Mouse (Mus musculus) embryonic facial prominence, embryonic 12.5 days (tissue): Measurements from ENCODE around the gene Med29. TPM values are rescaled to one million over a fixed set of nuclear protein-coding genes. Genes with fewer than 3 reads are reported as not detected.

Experiments used
- ATAC-seq: fragments of 200-750 bp; cut with Nextera tagmentation; 2 replicates; pipeline ENCODE4 v1.8.0; 2017; ENCODE audit not compliant: insufficient number of reproducible peaks, insufficient read depth, low FRiP score, low TSS enrichment
- H3K27ac ChIP-seq: fragments of 300-500 bp; sonication (generic); 2 replicates; pipeline ENCODE4 v1.5.1; 2016; ENCODE audit warnings: mild to moderate bottlenecking
- H3K27me3 ChIP-seq: fragments of 300-500 bp; sonication (generic); 2 replicates; pipeline ENCODE4 v1.6.1; 2016; ENCODE audit warnings: mild to moderate bottlenecking, moderate library complexity
- H3K36me3 ChIP-seq: fragments of 300-500 bp; sonication (generic); 2 replicates; pipeline ENCODE4 v1.6.1; 2016; ENCODE audit warnings: mild to moderate bottlenecking
- H3K4me1 ChIP-seq: fragments of 300-500 bp; sonication (generic); 2 replicates; pipeline ENCODE4 v1.6.1; 2016
- H3K4me2 ChIP-seq: fragments of 300-500 bp; sonication (generic); replicated peaks from 2 replicates; pipeline ENCODE4 v1.6.1; 2016; ENCODE audit warnings: mild to moderate bottlenecking, moderate library complexity
- H3K4me3 ChIP-seq: fragments of 300-500 bp; sonication (generic); 2 replicates; pipeline ENCODE4 v1.5.1; 2016; ENCODE audit warnings: mild to moderate bottlenecking
- H3K9ac ChIP-seq: fragments of 300-500 bp; sonication (generic); 2 replicates; pipeline ENCODE4 v1.6.1; 2016; ENCODE audit warnings: mild to moderate bottlenecking, moderate library complexity
- H3K9me3 ChIP-seq: fragments of 300-500 bp; sonication (generic); 2 replicates; pipeline ENCODE4 v1.6.1; 2016; ENCODE audit warnings: mild to moderate bottlenecking, moderate library complexity
- WGBS: fragments of 180-500 bp; shearing (Covaris S2); methylation state at CpG from one replicate; pipeline ENCODE4 v1.1.7; 2016; 5-methylcytosine and 5-hydroxymethylcytosine counted together
- polyA plus RNA-seq: library from polyadenylated mRNA; unstranded; fragments of >200 nt; fragmentation: Nextera tagmentation; extraction: Ambion mirVana; gene quantifications from 2 replicates; pipeline ENCODE4 v1.2.1, GENCODE M21; 2016

Gene Med29
- polyA plus RNA-seq: 51.1 and 52.0 TPM in 2 replicates

GRCm38 (mm10) chr7:28392429-28393271 is at the start of gene Med29, which contains the start of gene Paf1:
Gene Med29 (minus strand): TSS chr7:28392708.
Gene Paf1 (plus strand): TSS chr7:28392951.
- peaks cover 56% of the 10 kb centered on the region for H3K36me3 ChIP-seq
- peak within 1 kb of the TSS; percentile 83 for H3K9ac ChIP-seq
- ATAC-seq: peak; percentile 97
- under 1% methylated on average over 58 of the region's 58 CpGs for WGBS
- peak within 1 kb of the TSS; percentile 56 for H3K27ac ChIP-seq
- peaks cover 15% of the 10 kb centered on the region for H3K4me1 ChIP-seq
- H3K4me2 ChIP-seq: peak within 1 kb of the TSS; percentile 90
- H3K27me3 ChIP-seq: no peaks in the 10 kb centered on the region
- peak within 1 kb of the TSS; percentile 94 for H3K4me3 ChIP-seq
- H3K9me3 ChIP-seq: no peaks in the 10 kb centered on the region

- 91% methylated on average over 12 of the region's 14 CpGs for WGBS
- Histone ChIP-seq H3K9ac (no peak overlapping the region), H3K4me3 (no peak overlapping the region), H3K27me3 (no peaks in the 10 kb centered on the region), H3K27ac (no peak overlapping the region), H3K36me3 (no peaks in the 10 kb centered on the region), H3K9me3 (no peaks in the 10 kb centered on the region), H3K4me1 (0 out of 2 replicates have a peak, but pooled peaks cover 4% of the 10 kb centered on the region), H3K4me2 (no peak overlapping the region)
- ATAC-seq: no peak
Measured at GRCm38 (mm10) chr7:28441776-28442485, 49.4 kb upstream of the Med29 start.

GRCm38 (mm10) chr7:28440739-28441138 is 48.2 kb upstream of the Med29 start:
- 43% methylated on average over 2 of the region's 2 CpGs for WGBS
- no peaks in the 10 kb centered on the region for H3K27me3 ChIP-seq
- 0 out of 2 replicates have a peak, but pooled peaks cover 5% of the 10 kb centered on the region for H3K4me1 ChIP-seq
- ATAC-seq: no peak
- no peak overlapping the region for H3K4me3 ChIP-seq
- H3K9ac ChIP-seq: no peak overlapping the region
- H3K27ac ChIP-seq: no peak overlapping the region
- no peak overlapping the region for H3K4me2 ChIP-seq
- no peaks in the 10 kb centered on the region for H3K36me3 ChIP-seq
- H3K9me3 ChIP-seq: no peaks in the 10 kb centered on the region

- Histone ChIP-seq H3K27me3 (no peaks in the 10 kb centered on the region), H3K27ac (no peak overlapping the region), H3K4me1 (peaks cover 19% of the 10 kb centered on the region), H3K4me3 (no peak overlapping the region), H3K4me2 (no peak overlapping the region), H3K9ac (no peak overlapping the region), H3K36me3 (no peaks in the 10 kb centered on the region), H3K9me3 (no peaks in the 10 kb centered on the region)
- no peak for ATAC-seq
- WGBS: 90% methylated on average over 2 of the region's 2 CpGs
Measured at GRCm38 (mm10) chr7:28438771-28439170, 46.3 kb upstream of the Med29 start.

GRCm38 (mm10) chr7:28437964-28438363 is 45.5 kb upstream of the Med29 start:
- H3K4me1 ChIP-seq: peaks cover 26% of the 10 kb centered on the region
- no peak overlapping the region for H3K4me3 ChIP-seq
- no peak for ATAC-seq
- no peak overlapping the region for H3K4me2 ChIP-seq
- H3K9me3 ChIP-seq: no peaks in the 10 kb centered on the region
- H3K27me3 ChIP-seq: no peaks in the 10 kb centered on the region
- H3K36me3 ChIP-seq: peaks cover 5% of the 10 kb centered on the region
- no peak overlapping the region for H3K9ac ChIP-seq
- H3K27ac ChIP-seq: no peak overlapping the region

GRCm38 (mm10) chr7:28436932-28437570 is 44.5 kb upstream of the Med29 start, which contains the start of gene Gmfg:
Gene Gmfg (plus strand): TSS chr7:28437447.
- Histone ChIP-seq H3K4me3 (peak within 1 kb of the TSS; percentile 96), H3K36me3 (peaks cover 12% of the 10 kb centered on the region), H3K4me1 (peaks cover 32% of the 10 kb centered on the region), H3K9ac (peak within 1 kb of the TSS; percentile 50), H3K4me2 (peak within 1 kb of the TSS; percentile 67), H3K27me3 (no peaks in the 10 kb centered on the region), H3K9me3 (no peaks in the 10 kb centered on the region), H3K27ac (peak within 1 kb of the TSS; percentile 46; the same call in 1 of the 2 replicates)
- 3% methylated on average over 16 of the region's 16 CpGs for WGBS
- peak; percentile 12 for ATAC-seq

- ATAC-seq: peak; percentile 99
- Histone ChIP-seq H3K4me1 (peaks cover 32% of the 10 kb centered on the region), H3K9me3 (no peaks in the 10 kb centered on the region), H3K27ac (peak overlapping the region; percentile 46; the same call in 1 of the 2 replicates), H3K36me3 (peaks cover 12% of the 10 kb centered on the region), H3K4me2 (peak overlapping the region; percentile 67), H3K9ac (peak overlapping the region; percentile 93), H3K27me3 (no peaks in the 10 kb centered on the region), H3K4me3 (peak overlapping the region; percentile 96)
- WGBS: under 1% methylated on average over 47 of the region's 64 CpGs
Measured at GRCm38 (mm10) chr7:28436271-28436904, 43.9 kb upstream of the Med29 start.

- H3K27me3 ChIP-seq: no peaks in the 10 kb centered on the region
- 0% methylated on average over 24 of the region's 70 CpGs for WGBS
- H3K4me2 ChIP-seq: peak overlapping the region; percentile 84
- H3K9ac ChIP-seq: peak overlapping the region; percentile 93
- H3K4me3 ChIP-seq: peak overlapping the region; percentile 96
- H3K36me3 ChIP-seq: peaks cover 16% of the 10 kb centered on the region
- H3K4me1 ChIP-seq: peaks cover 32% of the 10 kb centered on the region
- ATAC-seq: peak; percentile 30; the same call in 1 of the 2 replicates
- peak overlapping the region; percentile 46; the same call in 1 of the 2 replicates for H3K27ac ChIP-seq
- no peaks in the 10 kb centered on the region for H3K9me3 ChIP-seq
Measured at GRCm38 (mm10) chr7:28435660-28436259, 43.3 kb upstream of the Med29 start.

- H3K4me3 ChIP-seq: no peak overlapping the region
- H3K4me2 ChIP-seq: no peak overlapping the region
- H3K27me3 ChIP-seq: no peaks in the 10 kb centered on the region
- H3K36me3 ChIP-seq: peaks cover 16% of the 10 kb centered on the region
- H3K9ac ChIP-seq: no peak overlapping the region
- ATAC-seq: no peak
- no peaks in the 10 kb centered on the region for H3K9me3 ChIP-seq
- WGBS: 90% methylated on average over 2 of the region's 2 CpGs
- peaks cover 32% of the 10 kb centered on the region for H3K4me1 ChIP-seq
- H3K27ac ChIP-seq: no peak overlapping the region
Measured at GRCm38 (mm10) chr7:28432252-28432651, 39.7 kb upstream of the Med29 start.

GRCm38 (mm10) chr7:28430512-28430911 is 38.0 kb upstream of the Med29 start:
- Histone ChIP-seq H3K9ac (no peak overlapping the region), H3K27ac (no peak overlapping the region), H3K36me3 (peaks cover 16% of the 10 kb centered on the region), H3K27me3 (no peaks in the 10 kb centered on the region), H3K4me1 (peaks cover 28% of the 10 kb centered on the region), H3K4me2 (no peak overlapping the region), H3K9me3 (no peaks in the 10 kb centered on the region), H3K4me3 (no peak overlapping the region)
- WGBS: 75% methylated on average over 1 of the region's 1 CpGs
- ATAC-seq: no peak

- peaks cover 18% of the 10 kb centered on the region for H3K36me3 ChIP-seq
- H3K27ac ChIP-seq: no peak overlapping the region
- no peak for ATAC-seq
Measured at GRCm38 (mm10) chr7:28427738-28428137, 35.2 kb upstream of the Med29 start.

More at GRCm38 (mm10) chr7:28427738-28428137, 35.2 kb upstream of the Med29 start:
- no peaks in the 10 kb centered on the region for H3K9me3 ChIP-seq
- no peak overlapping the region for H3K9ac ChIP-seq
- no peak overlapping the region for H3K4me2 ChIP-seq
- no peak overlapping the region for H3K4me3 ChIP-seq
- peaks cover 6% of the 10 kb centered on the region; the same call in 1 of the 2 replicates for H3K4me1 ChIP-seq
- no peaks in the 10 kb centered on the region for H3K27me3 ChIP-seq
